Mouse (Mus musculus) gastrocnemius, adult 2 months (tissue): ENCODE measurements around the gene Fgfbp1. TPM values are rescaled to one million over a fixed set of nuclear protein-coding genes. Genes with fewer than 3 reads are reported as not detected.

ENCODE experiments used
- DNase-seq: peaks from one replicate; pipeline ENCODE4 v3.0.0; 2022
- H3K27ac ChIP-seq: fragments of 200-600 bp; 2 replicates; pipeline ENCODE4 v1.8.1; 2022; ENCODE audit warnings: mild to moderate bottlenecking
- H3K4me3 ChIP-seq: fragments of 200-600 bp; 2 replicates; pipeline ENCODE4 v1.8.1; 2022; ENCODE audit warnings: mild to moderate bottlenecking, moderate library complexity
- CTCF ChIP-seq: fragments of 200-600 bp; IDR thresholded peaks from 2 replicates; pipeline ENCODE4 v1.8.1; 2022; ENCODE audit warnings: antibody characterized with exemption, mild to moderate bottlenecking, moderate library complexity
- intact Hi-C: fragments of 180-260 bp; cut with DNase I; formaldehyde crosslinking; loops from one replicate; pipeline ENCODE4 v1.15.1; 2025
- total RNA-seq, 2 experiments: library from RNA; stranded (reverse); gene quantifications; 2 replicates each; pipeline ENCODE4 v1.2.3; 2021

Gene Fgfbp1
- total RNA-seq, 2 experiments from 2014 or later, result 4.0 to 5.4 TPM

DNA sequence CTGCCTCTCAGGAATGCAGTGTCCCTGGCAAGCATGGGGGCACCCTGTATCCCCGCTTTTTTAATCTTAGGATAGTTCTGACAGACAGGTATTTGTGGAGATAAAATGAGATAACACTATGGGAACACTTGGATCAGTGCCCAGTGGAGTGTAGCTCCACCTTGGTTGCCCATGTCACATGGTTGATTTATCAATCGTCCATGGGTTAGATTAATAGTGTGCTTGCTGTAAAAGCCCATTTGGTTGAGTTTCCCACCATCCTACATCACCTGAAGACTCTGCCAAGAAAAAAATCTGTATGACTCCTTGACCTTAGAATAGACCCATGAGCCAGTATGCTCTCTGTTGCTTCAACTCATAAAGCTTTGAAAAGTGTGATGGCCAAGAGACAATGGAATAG is 11.0 kb downstream of the Fgfbp1 start:
- no peak overlapping the region for H3K4me3 ChIP-seq
- no peak for DNase-seq
- intact Hi-C loops, result no loop called here
- no peak for TF ChIP-seq CTCF
- no peak overlapping the region for H3K27ac ChIP-seq

DNA sequence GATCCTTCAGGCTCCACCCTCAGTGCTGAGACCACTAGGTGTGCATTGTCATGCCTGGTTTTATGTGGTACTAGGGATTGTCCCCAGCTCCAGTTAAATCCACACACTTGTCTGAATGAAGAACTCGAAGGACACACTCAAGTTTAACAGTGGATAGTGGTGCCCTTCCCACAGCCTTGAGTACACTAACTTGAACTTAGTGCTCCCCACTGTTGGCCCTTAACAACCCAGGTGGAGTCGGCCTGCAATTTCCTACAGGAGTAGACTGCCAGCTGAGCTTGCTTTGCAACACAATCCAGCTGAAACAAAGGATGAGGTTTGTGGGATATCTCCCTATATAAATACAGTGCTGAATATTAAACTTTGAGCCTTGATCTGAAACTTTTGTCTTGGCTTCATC is 12.9 kb downstream of the Fgfbp1 start:
- intact Hi-C loops, result no loop called here
- H3K27ac ChIP-seq, result no peak overlapping the region
- DNase-seq, result no peak
- no peak for TF ChIP-seq CTCF
- H3K4me3 ChIP-seq, result no peak overlapping the region

DNA sequence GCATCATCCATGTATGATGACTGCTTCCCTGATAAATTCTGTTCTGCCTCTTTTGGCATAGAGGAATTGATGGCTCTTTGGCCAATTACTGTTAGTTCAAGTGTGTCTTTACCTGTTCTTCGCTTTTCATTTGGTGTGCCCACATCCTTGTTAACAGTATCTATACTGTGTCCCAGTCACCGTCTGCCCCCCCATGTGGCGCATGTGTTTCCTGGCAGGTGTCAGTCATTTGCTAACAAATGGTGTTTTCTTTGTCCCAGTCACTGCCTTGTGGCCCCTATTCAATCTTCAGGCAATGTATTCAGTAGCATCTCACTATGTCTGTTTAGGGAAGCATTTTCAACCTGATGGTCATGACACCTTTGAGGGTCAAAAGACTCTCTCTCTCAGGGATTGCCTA is 20.5 kb downstream of the Fgfbp1 start:
- intact Hi-C loops, result no loop called here
- no peak overlapping the region for H3K4me3 ChIP-seq
- DNase-seq, result no peak
- no peak for TF ChIP-seq CTCF
- H3K27ac ChIP-seq, result no peak overlapping the region

GRCm38 (mm10) chr5:43959884-43960440 is 21.6 kb downstream of the Fgfbp1 start:
- TF ChIP-seq CTCF, result no peak
- no peak for DNase-seq
- intact Hi-C loops, result no loop called here
- no peak overlapping the region for H3K4me3 ChIP-seq
- H3K27ac ChIP-seq, result no peak overlapping the region

GRCm38 (mm10) chr5:43953241-43953640 is 28.3 kb downstream of the Fgfbp1 start:
- intact Hi-C loops, result no loop called here
- TF ChIP-seq CTCF, result no peak
- no peak for DNase-seq
- Histone ChIP-seq H3K27ac (no peak overlapping the region), H3K4me3 (no peak overlapping the region)

GRCm38 (mm10) chr5:43948748-43949275 is 32.8 kb downstream of the Fgfbp1 start:
- no peak for TF ChIP-seq CTCF
- H3K4me3 ChIP-seq, result peak overlapping the region; percentile 63
- no peak for DNase-seq

DNA sequence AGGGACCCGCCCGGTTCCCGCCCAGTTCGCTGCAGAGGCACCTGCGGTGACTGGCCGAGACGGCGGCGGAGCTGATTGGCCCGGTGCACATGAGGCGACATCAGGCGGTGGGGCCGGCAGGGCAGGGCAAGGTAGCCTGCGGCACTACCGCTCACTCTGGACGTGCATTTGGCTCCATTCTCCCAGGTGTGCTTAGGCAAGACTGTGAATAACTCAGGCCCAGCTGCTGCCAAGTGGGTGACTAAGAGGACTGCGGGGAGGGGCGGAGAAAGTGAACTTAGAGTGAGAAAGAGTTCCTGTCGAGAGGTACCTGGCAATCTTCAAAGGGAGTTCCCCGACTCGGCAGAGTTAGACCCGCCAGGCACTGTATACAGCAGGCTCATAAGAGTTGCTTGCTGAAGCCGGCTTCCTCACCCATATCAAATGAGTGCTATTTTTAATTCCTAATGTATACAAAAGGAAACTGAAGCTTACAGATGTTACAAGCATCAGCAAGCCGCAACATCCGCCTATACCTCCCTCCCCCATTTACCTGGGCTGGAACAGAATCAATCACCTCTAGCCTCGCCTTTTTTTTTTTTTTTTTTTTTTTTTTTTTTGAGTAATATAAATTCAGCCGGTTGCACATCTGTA is 33.4 kb downstream of the Fgfbp1 start:
- intact Hi-C loops, result no loop called here
- Histone ChIP-seq H3K27ac (no peak overlapping the region), H3K4me3 (peak overlapping the region; percentile 63)
- no peak for TF ChIP-seq CTCF
- DNase-seq, result peak; percentile 48

More at GRCm38 (mm10) chr5:43948748-43949275, 32.8 kb downstream of the Fgfbp1 start:
- peak overlapping the region; percentile 61; the same call in 1 of the 2 replicates for H3K27ac ChIP-seq
- intact Hi-C loops, result no loop called here

DNA sequence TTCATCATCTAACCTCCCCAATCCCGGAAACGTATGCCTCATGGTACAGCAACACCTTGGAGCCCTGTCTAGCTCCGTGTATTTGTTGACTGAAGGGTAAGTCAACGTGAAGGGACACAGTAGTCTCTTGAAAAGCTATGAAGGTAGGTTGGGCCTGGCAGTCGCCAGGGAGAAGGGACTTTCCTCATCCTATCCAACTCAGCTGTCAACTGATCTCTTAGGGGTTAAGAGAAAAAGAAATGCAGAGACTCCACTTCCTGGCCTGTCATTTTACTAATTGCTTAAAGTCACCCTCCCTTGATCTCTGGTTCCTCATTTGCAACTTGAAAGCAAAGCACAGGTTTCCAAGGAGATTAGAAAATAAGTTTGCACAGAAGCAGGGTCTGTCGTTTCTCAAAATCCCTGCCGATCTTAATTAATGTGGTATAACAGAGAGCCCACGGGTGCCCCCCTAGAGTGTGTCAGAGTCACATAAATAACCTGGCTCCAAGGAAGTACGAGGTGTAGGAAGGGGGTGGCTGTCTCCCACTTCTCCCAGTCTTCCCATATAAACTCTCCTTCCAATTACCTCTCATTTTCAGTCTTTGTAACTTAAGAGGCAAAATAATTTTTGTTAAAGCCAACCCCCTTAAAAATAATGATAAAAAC is 34.1 kb downstream of the Fgfbp1 start:
- DNase-seq, result no peak
- intact Hi-C loops, result no loop called here
- H3K4me3 ChIP-seq, result peak overlapping the region; percentile 63; the same call in 1 of the 2 replicates
- no peak for TF ChIP-seq CTCF
- H3K27ac ChIP-seq, result no peak overlapping the region

GRCm38 (mm10) chr5:43933269-43933668 is 48.3 kb downstream of the Fgfbp1 start:
- no peak for DNase-seq
- H3K4me3 ChIP-seq, result no peak overlapping the region
- no peak overlapping the region for H3K27ac ChIP-seq
- intact Hi-C loops, result no loop called here
- no peak for TF ChIP-seq CTCF

Other genes starting within 250 kb of the Fgfbp1 start
- under 1 TPM in 1 of 2 experiments, not detected in 1; 0.17 TPM for gene Bst1, start 162.9 kb downstream of the Fgfbp1 start, total RNA-seq
- gene Fbxl5, start 160.1 kb downstream of the Fgfbp1 start, total RNA-seq, result 10 to 100 TPM; 33.0 to 35.4 TPM
- gene Cd38, start 113.2 kb downstream of the Fgfbp1 start, total RNA-seq, result 1 to 10 TPM; 2.7 to 3.5 TPM
- 1 to 10 TPM; 5.4 to 5.8 TPM for gene Gm7879, start 68.6 kb downstream of the Fgfbp1 start, total RNA-seq
- gene Prom1, start 120.3 kb upstream of the Fgfbp1 start, total RNA-seq, result 10 to 100 TPM in 1 of 2 experiments, 1 to 10 TPM in 1; 9.6 to 10.4 TPM
- 10 to 100 TPM; 41.2 to 43.0 TPM for gene Tapt1, start 244.8 kb upstream of the Fgfbp1 start, total RNA-seq